Mouse (Mus musculus): ENCODE data around the gene Epb41l1.
A peak's percentile ranks its signal among the peaks of the same experiment; 100 is the strongest.
"Not testable (repeated sequence)": the region's sequence is repeated elsewhere in the genome, so short reads cannot be mapped to it uniquely, and the experiment has no call there.

Gene Epb41l1

DNA sequence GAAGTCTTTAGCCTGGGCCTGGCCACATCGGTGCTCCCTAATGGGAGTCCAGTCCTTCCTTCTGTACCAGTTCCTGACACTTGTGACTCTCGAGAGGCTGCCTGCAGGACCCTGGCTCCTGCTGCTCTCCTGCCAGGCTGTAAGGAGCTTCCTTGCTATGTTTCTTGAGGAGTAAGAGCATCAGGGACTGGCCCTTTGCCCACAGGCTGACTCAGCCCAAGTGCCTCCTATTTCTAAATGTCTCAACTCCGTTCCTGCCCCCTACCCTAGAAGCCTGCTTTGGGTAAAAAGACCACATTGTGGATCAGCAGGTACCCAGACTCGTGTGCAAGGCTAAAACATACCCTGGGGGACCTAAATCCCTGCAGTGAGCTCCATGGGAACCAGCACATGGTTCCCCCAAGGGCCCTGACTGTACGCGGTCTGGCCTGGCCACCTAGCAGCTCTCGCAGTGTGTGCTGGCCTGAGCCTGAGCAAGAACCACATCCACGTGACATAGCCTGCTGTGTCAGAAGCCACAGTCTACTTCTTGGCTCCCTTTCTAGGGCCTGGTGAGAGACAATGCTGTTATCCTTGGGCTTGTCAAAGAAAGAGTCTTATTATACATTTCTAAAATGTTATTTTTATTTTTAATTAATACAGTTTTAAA, 67.6 kb downstream of the Epb41l1 start:
- peak; percentile 28 for DNase-seq

DNA sequence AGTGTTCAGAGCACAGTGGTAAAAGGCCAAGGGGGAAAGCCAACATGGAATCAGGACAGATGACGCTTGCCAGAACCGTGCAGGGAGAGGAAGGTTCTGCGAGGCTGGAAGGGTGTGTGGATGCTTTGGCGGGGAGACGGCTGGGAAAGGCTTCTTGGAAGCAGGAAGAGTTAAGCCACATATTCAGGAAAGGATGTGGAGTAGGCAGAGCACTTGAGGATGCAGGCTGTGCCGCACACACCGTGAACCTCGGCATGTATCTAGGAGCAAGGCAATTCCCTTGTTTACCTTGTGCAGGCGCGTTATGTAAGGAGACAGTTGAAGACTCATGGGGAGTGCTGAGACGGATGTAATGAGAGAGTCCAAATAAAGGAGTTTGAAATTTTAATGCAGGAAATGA, 69.5 kb downstream of the Epb41l1 start:
- DNase-seq = no peak

DNA sequence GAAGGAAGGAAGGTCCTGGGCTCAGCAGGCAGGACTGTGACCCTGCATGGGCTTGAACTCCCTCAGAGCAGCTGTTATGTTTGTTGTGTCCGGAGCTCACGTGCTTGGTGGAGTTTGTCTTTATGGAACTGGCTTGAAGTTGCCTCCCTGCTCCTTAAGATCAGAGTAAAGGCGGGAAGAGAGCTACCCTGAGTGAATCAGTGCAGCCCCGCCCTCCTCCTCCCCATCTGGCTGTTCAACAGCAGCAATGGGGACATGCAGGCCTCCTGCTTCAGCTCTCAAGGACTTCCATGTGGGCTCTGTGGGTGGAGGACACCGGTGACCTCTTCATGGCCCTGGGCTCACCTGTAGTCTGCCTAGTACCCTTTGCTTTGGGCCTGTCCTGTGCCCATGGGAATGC, 71.1 kb downstream of the Epb41l1 start:
- no peak for DNase-seq

DNA sequence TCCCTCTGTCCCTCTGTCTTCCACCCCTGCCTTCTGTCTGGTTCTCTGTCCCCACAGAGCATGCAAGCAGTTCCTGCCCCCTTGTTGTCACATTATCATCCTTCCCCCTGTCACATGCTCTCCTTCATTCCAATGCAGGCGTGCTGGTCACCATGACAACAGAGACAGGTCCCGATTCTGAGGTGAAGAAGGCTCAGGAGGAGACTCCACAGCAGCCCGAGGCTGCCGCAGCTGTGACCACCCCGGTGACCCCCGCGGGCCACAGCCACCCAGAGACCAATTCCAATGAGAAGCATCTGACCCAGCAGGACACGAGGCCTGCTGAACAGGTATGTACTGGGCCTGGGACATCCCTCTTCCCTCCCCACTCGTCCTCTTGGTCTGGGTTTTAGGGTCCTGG, 73.1 kb downstream of the Epb41l1 start:
- DNase-seq = no peak

DNA sequence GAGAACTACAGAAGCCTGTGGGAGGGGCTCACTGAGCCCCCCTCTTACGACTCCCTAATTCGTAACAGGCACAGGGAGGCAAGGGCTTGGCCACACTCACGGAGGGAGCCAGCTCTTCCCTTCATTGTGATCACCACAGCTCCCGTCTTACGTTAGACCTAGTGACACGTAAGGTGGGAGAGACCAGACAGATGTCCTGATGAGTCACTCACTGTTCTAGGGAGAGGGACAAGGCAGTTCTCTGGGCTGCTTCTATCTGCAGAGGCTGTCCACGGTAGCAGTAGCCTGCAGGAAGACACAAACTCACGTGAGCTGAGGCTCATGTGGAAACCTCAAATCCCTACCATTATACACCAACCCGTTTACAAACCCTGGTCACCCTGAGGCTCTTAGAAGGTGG, 73.8 kb downstream of the Epb41l1 start:
- DNase-seq = no peak

DNA sequence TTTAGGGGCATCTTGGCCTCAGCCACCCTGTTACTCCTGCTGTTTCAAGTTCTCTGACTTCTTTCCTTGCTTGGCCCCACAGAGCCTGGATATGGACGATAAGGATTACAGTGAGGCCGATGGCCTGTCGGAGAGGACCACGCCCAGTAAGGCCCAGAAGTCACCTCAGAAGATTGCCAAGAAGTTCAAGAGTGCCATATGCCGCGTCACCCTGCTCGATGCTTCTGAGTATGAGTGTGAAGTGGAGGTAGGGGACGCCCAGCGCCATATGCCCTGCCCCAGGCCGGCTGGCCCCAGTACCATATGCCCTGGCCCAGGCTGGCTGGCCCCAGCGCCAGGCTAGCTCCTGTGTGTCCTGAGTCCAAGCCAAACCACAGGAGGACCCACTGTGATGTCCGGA, 74.2 kb downstream of the Epb41l1 start:
- no peak for DNase-seq

DNA sequence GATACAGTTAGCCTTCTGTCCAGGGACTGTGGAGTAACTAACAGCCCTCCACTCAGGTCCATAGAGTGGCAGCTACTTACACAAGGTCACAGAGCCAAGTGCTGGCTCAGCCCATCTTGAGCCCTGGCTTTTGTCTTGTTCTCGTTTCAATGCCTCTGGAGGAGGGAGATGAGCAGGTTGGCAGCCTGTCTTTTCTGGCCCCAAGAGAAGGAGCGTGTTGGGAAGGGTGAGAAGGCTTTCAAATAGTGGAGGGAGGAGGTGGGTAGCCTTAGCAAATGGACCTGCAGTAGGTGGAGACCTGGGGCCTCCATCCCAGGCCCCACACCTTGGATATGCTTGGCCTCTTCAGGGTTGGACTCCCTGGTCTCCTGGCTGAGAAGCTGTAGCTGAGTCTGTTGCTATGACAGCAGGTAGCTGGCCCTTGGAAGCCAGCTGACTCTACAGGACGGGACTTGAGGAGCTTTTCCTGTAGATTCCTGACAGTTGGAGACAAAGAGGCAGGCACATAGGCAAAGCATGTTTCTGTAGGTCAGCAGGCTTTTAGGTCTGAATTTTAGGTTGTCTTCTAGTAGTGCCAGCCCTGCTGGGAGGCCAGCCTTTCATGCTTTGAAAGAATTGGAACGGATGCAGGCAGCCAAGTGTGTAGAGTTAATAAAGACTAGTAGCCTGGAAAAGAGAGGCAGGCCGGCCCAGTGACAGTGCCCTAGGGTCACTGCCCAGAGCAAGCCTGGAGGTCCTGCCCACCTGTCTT, 76.3 kb downstream of the Epb41l1 start:
- no peak for DNase-seq

DNA sequence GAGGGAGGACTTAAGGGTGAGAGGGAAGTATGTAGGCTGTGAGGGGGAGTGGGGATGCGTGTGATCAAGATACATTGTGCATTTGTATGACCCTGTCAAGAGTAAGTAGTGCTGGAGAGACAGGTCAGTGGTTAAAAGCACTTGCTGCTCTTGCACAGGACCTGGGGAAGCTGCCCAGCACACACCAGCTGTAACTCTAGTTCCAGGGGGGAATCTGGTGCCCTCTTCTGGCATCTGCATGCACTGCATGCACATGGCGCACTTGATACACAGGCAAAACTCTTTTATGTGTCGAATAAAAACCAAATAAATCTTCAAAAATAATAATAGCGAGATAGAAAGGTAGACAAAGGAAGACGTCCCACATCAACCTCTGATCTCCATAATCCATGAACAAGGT, 77.2 kb downstream of the Epb41l1 start:
- DNase-seq = peak; percentile 77

DNA sequence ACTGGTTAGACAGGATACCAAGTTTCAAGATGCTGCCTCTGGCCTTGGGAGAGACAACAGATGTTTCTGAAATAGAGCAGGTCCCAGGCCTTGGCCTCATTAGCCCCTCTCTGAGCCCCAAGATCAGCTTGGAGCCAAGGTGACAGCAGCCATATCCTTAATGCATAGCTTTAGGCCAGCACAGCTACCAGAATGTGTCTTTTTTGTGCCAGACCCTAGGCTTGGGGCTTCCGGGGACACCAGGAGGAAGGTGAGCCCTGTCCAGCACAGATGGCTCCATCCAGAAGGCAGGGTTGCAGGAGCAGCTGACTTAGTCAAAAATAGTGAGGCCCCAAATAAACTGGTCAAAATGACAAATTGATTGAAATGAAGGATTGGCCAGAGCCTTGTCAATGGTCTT, 80.3 kb downstream of the Epb41l1 start:
- no peak for DNase-seq

DNA sequence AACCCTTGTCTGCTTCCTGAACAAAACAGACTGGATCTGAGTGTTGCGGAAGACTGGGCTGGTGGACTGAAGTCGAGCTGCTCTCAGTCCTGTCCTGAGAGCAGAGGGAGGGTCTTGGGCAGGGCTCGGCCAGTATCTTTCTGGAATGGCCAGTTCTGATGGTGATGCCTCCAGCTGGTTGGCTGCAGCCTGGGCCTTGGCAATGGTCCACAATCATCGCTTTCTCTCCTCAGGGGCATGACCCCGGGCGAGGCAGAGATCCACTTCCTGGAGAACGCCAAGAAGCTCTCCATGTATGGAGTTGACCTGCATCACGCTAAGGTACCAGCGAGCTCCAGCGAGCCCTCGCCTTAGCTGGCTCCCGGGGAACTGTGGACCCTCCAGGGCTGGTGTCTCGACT, 84.8 kb downstream of the Epb41l1 start:
- DNase-seq = peak; percentile 69

DNA sequence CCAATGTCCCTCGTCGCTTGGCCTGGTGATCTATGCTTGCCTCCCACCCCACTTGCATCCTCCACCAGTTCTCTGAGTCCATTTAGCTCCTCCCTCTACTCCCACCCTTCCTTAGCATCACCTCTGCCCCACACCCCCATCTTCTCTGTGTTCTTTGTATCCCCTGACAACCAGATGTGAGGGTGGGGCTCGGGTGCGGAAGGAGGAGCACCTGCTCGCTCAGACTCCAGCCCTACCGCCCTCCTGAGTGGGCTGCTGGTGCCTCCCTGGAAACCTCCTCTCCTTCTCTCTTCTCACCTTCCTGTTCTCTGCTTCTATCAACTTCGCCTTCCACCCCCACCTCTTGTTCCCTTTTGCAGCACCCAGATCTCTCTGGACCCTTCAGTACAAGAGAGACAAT, 91.3 kb downstream of the Epb41l1 start:
- no peak for DNase-seq

DNA sequence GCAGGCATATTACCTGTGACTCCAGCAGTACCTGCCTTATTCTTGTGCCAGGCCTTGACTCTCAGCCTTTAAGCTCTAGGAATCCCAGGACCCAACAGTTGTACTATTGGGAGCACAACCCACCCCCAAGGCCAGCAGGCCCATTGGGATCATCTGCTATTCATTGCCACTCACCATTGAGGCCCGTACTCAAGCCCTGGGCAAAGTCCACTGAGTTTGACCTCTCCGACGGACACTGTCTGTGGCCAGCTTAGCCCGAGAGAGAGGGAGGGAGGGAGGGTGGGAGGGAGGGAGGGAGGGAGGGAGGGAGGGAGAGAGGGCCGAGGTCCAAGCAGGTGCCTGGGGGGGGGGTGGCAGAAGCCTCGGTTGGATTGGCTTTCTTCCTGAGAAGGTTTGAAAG, 91.9 kb downstream of the Epb41l1 start:
- no peak for DNase-seq

DNA sequence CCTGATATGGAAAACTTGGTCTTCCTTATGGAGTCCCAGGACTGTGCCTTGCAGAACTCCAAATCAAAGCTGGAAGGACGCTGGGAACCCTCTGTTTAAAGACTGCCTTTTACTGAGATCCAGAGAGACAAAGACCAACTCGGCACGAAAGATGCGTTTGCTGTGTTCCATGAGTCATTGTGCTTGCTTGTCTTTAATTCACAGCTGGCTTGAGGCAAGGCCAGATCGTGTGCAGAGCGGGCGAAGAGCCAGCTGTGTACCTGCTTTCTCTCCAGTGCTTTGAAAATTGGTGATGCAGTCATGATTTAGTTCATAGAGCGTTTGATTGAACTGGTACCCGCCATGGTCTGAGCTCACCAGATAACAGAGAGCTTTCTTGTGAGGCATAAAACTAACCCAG, 94.4 kb downstream of the Epb41l1 start:
- DNase-seq = no peak

DNA sequence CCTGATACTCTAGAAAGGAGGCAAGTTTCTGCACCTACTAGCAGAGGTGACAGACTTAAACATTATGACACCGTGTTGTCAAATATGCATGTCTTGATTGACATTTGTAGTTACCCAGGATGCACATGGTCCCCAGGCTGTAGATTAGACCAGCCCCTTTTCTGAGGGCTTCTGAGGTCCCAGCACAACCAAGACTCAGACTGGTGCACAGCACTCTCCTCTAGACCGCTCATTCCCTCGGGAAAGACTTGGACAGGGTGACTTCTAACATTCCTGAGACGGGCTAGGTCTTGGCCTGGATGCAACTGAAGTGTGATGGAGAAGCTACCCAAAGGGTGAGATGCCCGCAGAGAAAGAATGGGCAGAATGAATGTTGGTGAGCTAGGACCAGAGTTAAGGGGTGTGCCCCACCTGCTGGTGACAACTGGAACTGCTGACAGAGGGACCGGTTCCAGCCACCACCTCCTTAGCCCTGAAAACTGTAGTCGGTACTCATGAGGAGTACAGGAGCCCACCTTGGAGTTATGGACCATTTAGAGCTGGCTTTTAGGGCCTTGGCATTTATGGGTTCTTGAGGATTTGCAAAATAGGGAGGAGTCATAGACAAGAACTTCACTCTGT, 95.0 kb downstream of the Epb41l1 start:
- DNase-seq = peak; percentile 81

DNA sequence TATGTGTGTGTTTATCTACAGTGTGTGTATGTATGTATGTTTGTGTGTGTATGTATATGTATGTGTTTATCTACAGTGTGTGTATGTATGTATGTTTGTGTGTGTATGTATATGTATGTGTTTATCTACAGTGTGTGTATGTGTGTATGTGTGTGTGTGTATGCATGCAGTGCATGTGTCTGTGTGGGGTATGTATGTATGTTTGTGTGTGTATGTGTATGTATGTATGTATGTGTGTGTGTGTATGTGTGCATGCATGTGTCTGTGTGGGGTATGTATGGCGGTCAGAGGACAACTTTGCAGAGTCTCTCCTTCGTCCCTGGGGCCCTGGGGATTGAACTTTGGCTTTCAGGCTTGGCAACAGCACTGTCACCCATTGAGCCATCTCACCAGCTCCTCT, 96.0 kb downstream of the Epb41l1 start:
- not testable (repeated sequence) for DNase-seq

DNA sequence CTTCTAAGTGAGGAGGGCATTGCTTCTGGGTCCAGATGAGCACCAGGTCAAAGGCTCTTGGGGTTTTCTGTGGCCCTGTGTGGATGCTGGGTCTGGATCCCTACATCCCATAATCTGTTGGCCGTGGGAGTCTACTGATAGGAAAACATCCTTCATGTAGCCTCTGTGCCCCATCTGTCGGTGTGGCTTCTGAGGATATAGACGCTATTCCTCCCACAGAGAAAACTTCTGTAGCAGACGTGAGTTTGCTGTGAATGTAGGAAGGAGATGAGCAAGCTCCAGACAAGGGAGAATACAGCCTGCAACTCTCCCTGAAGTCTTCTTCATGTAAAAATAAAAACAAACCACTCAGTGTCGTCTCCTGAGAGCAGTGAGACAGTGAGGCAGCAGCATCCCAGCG, 97.6 kb downstream of the Epb41l1 start:
- DNase-seq = no peak

DNA sequence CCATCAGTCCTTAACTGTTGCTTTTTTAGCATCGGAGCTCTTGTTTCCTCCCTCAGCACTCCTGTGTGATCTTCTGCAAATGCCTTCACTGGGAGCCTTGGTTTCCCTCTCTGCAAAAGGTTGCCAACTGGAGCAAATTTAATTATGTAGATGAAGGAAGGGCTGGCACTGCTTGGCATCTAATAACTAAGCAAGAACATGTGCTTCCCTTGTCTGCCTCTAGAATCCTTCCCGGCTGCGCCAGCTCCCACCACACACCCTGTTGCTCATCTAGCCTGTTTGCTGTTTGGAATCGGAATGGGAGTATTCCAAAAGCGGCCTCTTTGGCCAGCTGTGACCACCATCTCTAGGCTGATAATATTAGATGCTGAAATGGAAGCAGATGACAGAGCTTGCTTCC, 98.9 kb downstream of the Epb41l1 start:
- DNase-seq = no peak

DNA sequence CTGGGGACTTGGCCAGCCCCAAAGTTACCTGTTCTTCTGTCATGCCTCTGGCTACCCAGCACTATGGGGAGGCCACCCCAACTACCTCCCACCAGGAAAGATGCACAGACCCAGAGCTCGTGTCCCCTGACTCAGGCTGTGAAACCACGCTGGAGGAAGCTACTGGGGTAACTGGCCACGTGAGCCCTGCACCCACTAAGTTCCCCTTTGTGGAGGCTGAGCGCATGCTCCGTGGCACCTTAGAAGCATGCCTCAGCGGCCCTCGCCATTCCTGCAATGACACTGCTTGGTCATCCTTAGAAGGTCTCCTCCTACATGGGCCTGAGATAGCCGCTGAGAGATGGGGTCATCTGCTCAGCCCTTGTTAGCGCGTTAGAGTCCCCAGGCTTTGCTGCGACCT, 102.3 kb downstream of the Epb41l1 start:
- peak; percentile 34 for DNase-seq

DNA sequence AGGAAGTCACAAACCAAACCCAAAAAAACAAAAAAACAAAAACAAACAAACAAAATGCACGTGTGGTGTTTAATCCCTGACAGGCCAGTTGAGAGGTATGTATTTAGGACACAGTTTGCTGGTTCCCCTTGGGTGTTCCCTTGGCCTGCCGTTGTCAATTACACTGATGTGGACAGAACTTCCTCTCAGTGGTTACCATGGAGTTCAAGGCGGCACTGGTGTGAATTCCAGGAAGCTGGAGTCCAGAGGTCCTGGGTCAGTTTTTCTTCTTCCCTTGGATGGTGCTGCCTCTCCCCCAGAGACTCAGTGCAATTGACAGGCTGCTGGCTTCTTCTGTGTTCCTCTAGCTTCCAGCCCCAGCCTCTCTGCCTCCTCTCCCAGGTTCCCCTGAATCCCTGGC, 103.4 kb downstream of the Epb41l1 start:
- peak; percentile 38 for DNase-seq

DNA sequence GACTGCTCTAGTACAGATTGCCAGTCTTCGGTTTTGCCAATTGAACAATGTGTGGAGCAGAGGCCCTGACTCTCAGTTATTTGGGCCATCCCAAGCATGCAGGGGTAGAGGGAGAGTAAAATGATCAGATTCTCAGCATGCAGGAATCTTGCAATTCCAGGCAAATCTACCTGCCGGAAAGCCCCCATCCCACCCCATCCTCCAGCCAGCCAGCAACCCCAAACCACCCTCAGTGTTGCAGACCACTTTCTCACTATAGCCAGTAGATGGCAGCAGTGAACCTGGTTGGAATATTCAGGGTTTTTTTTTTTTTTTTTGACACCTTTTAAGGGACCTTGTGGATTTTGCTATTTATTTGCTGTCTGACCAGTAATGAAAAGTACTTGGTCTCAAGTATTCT, 109.0 kb downstream of the Epb41l1 start:
- DNase-seq = peak; percentile 60

DNA sequence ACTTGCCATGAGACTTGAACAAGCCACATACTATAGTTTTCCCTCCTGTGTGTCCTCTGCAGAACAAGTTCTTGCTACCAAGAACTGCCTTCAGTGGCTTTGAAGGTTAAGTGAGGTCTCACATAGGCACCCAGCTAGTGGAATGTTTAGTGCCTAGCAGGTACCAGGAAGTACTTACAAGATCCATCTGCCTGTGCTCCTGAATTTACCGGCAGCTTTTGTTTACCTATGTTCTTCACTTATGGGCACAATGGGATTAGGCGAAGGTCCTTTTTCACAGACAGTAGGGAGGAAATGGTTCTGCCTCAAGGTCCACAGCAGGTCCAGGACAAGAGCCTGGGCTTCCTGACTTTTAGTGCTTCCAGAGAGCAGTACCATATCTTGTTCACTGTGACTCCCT, 112.5 kb downstream of the Epb41l1 start:
- peak; percentile 19 for DNase-seq

DNA sequence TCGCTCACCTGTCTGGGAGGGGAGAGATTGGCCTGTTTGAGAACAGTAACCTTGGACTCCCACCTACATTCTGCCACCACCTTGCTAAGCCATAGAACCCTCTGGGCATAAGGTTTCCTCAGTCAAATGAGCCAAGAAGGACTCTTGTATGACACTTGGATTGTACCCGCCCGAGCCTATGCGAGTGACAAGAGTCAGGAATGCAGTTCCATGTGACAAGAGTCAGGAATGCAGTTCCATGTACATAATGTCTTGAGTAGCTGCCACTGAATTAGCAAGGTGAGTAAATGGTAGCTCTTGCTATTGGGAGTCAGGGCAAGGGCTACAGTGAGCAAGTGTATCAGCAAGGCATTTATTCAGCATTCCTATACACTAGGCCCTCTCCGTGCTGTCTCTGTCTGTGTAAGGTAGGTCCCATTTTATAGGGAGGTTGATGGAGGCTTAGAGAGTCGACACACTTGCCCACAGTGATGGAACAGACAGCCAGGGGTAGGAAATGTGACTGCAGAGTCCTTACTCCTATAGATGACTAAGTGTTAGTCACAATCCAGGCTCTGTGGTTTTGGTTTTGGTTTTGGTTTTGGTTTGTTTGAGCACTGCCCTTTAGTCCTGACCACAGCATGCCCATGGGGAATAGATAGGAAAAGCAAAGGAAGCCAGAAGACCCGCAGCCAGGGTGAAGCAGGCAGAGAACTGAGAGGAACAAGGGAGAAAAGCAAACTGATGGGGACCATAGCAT, 118.3 kb downstream of the Epb41l1 start:
- peak; percentile 57 for DNase-seq

DNA sequence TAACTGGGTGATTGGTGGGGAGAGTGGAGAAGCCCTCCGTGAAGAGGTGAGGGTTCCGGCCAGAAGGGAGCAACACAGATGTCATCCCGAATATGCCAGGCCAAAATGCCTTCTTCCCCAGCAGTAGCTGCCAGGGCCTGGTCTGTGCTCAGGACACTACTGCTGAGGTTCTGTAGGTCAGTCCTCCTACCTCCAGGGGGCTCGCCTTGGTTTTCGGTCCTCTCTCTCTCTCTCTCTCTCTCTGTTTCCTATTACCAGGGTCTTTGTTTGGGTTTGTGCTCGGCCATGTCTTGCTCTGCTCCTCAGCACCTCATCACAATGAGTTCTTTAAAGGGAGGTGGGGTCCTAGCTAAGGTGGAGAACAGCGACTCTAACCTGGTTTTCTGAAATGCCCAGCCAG, 120.3 kb downstream of the Epb41l1 start:
- DNase-seq = no peak

DNA sequence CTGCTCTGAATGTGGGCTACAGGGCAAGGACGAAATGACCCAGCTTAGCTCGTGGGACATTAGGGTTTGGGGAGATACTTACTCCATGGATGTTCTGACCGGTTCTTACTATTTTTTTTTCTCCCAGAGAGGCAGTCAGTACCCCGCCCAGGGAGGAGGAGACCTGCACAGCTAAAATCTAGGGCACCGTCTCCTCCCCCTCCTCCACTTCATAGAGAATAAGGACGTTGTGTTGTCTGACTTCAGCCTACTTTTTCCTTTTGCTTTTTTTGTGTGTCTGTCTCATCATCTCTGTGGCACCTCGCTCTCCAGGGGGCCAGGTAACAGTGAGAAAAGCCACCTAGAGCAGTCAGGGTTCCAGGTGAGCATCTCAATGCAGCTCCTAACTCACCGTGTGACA, 121.7 kb downstream of the Epb41l1 start:
- DNase-seq = no peak
